Mouse (Mus musculus) embryonic facial prominence, embryonic 14.5 days (tissue): Measurements from ENCODE around the gene Olfr1500. TPM values are rescaled to one million over a fixed set of nuclear protein-coding genes. Genes with fewer than 3 reads are reported as not detected.
"Not testable (repeated sequence)": the region's sequence is repeated elsewhere in the genome, so short reads cannot be mapped to it uniquely, and the experiment has no call there.

Source experiments
- ATAC-seq: fragments of 200-750 bp; cut with Nextera tagmentation; 2 replicates; pipeline ENCODE4 v1.8.0; 2017; ENCODE audit warnings: low read depth, moderate number of reproducible peaks, moderate TSS enrichment
- DNase-seq: peaks from one replicate; pipeline ENCODE4 v3.0.0-alpha.2; 2015; ENCODE audit warnings: low spot score
- H3K27ac ChIP-seq: fragments of 300-500 bp; sonication (generic); replicated peaks from 2 replicates; pipeline ENCODE4 v1.5.1; 2014; ENCODE audit warnings: low read depth, mild to moderate bottlenecking, low read length, moderate library complexity
- H3K27me3 ChIP-seq: fragments of 300-500 bp; sonication (generic); replicated peaks from 2 replicates; pipeline ENCODE4 v1.6.1; 2014; ENCODE audit warnings: low read length; ENCODE audit not compliant: control insufficient read depth, insufficient read depth
- H3K36me3 ChIP-seq: fragments of 300-500 bp; sonication (generic); 2 replicates; pipeline ENCODE4 v1.6.1; 2014; ENCODE audit warnings: low read length, mixed read lengths; ENCODE audit not compliant: control insufficient read depth, insufficient read depth
- H3K4me1 ChIP-seq: fragments of 300-500 bp; sonication (generic); 2 replicates; pipeline ENCODE4 v1.6.1; 2014; ENCODE audit warnings: antibody characterized with exemption, low read length; ENCODE audit not compliant: control insufficient read depth, insufficient read depth
- H3K4me2 ChIP-seq: fragments of 300-500 bp; sonication (generic); 2 replicates; pipeline ENCODE4 v1.6.1; 2014; ENCODE audit warnings: low read depth, mild to moderate bottlenecking, low read length, moderate library complexity, mixed read lengths
- H3K4me3 ChIP-seq: fragments of 300-500 bp; sonication (generic); 2 replicates; pipeline ENCODE4 v1.5.1; 2014; ENCODE audit warnings: low read depth, mild to moderate bottlenecking, low read length
- H3K9ac ChIP-seq: fragments of 300-500 bp; sonication (generic); 2 replicates; pipeline ENCODE4 v1.6.1; 2014; ENCODE audit warnings: low read depth, mild to moderate bottlenecking, low read length, moderate library complexity, mixed read lengths
- H3K9me3 ChIP-seq: fragments of 300-500 bp; sonication (generic); 2 replicates; pipeline ENCODE4 v1.6.1; 2016; ENCODE audit warnings: low read length; ENCODE audit not compliant: control insufficient read depth
- WGBS: fragments of 180-500 bp; shearing (Covaris S2); extraction: QIAGEN DNeasy Blood & Tissue Kit; methylation state at CpG from one replicate; pipeline ENCODE4 v1.1.7; 2014; 5-methylcytosine and 5-hydroxymethylcytosine counted together
- polyA plus RNA-seq: library from polyadenylated mRNA; unstranded; fragments of >200 nt; fragmentation: Nextera tagmentation; extraction: Ambion mirVana; gene quantifications from 2 replicates; pipeline ENCODE4 v1.2.1, GENCODE M21; 2014

The Olfr1500 gene
- polyA plus RNA-seq, result not detected in 2 replicates

DNA sequence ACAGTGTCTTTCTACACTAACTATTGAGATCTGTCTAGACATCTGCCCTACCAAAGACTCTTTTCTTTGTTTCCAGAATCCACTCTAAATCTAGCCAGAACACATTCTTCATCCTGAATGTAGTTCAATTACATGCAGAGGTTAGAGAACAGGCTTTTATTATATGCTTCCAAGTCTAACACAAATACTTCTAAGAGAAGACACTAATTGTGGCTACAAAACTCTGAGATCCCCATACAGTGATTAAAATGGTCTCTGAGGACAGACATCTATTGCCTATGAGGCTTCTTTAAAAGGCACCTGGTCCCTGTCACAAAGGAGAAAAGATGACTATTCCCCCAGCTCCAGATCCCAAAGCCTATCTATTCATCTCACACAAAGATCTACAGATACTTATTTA is at the start of gene Olfr1500:
Gene Olfr1500, minus strand, starts transcription at position 101 of the 400 bp plus-strand sequence.
- no peak for ATAC-seq
- Histone ChIP-seq H3K9me3 (no peaks in the 10 kb centered on the region), H3K9ac (no peak within 1 kb of the TSS), H3K4me1 (no peaks in the 10 kb centered on the region), H3K27me3 (no peaks in the 10 kb centered on the region), H3K36me3 (no peaks in the 10 kb centered on the region), H3K4me2 (no peak within 1 kb of the TSS), H3K27ac (no peak within 1 kb of the TSS), H3K4me3 (no peak within 1 kb of the TSS)
- no peak for DNase-seq

DNA sequence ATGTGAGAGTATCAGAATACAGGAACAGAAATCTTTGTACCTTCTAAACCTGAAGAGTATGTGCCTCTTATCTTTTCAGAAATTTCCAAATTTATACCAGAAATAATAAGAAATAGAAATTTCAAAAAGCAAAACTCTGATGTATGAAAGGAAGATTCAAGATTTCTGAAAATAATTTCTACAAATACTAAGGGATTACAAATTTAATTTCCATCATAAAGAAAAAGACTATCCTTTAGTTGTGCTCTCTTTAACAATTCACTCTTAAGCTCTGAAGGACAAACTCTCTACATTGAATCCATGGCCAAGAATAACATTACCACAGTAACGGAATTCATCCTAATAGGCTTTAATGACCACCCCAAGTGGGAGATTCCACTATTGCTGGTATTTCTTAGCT is 31.2 kb upstream of the Olfr1500 start, which contains the start of gene Olfr1502:
Gene Olfr1502, plus strand, starts transcription at position 301 of the 400 bp plus-strand sequence.
- no peaks in the 10 kb centered on the region for H3K36me3 ChIP-seq

DNA sequence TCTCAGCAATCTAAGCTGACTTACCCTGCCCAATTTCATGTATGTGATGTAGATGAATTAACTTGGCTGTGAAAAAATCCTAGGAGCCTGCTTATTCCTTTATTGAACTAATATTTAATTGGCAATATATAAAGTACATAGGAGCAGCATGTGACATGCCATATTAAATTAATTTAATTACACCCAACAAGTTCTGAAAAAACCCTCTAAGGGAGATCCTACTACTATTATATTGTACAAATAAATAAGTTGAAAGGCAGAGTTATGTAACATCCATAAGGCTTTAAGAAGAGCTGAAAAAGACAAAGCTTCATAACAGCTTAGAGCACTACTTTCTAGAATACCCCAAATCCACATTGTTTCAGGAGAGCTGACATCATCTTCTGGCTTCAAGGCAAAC is 20.3 kb upstream of the Olfr1500 start, which contains the start of gene Olfr1501:
Gene Olfr1501, minus strand, starts transcription at position 101 of the 400 bp plus-strand sequence.
- not testable (repeated sequence) for H3K27ac ChIP-seq, ATAC-seq, H3K36me3 ChIP-seq, H3K4me3 ChIP-seq, H3K27me3 ChIP-seq, DNase-seq, H3K4me2 ChIP-seq, H3K9ac ChIP-seq, H3K4me1 ChIP-seq, H3K9me3 ChIP-seq

More for the DNA sequence above, 31.2 kb upstream of the Olfr1500 start, which contains the start of gene Olfr1502:
- Histone ChIP-seq H3K27ac (no peak within 1 kb of the TSS), H3K9ac (no peak within 1 kb of the TSS), H3K27me3 (no peaks in the 10 kb centered on the region), H3K4me3 (no peak within 1 kb of the TSS), H3K9me3 (no peaks in the 10 kb centered on the region), H3K4me2 (no peak within 1 kb of the TSS), H3K4me1 (no peaks in the 10 kb centered on the region)
- no peak for ATAC-seq
- WGBS, result 85% methylated on average over 1 of the region's 1 CpGs
- DNase-seq, result no peak

DNA sequence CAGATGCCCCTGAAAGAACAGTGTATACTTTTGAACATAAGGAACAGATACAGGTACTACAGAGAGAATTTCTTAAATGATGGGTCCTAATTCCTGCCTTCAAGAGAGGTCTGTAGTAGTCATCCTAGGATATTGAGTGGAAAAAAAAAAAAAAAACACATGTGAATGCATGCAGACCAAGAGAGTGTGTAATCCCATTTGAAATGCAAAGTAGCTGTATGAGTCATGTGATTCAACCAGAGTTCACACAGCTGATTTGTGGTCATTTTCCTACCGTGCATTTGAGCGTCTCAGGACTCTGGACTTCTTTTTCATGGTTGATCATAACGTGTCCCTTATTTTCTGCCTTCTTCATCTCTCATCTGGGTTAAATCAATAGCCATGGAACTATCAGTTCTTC is 1.8 kb downstream of the Olfr1500 start:
- Histone ChIP-seq H3K4me2 (no peak overlapping the region), H3K36me3 (no peaks in the 10 kb centered on the region), H3K4me1 (no peaks in the 10 kb centered on the region), H3K9ac (no peak overlapping the region), H3K27ac (no peak overlapping the region), H3K4me3 (no peak overlapping the region), H3K27me3 (no peaks in the 10 kb centered on the region), H3K9me3 (no peaks in the 10 kb centered on the region)
- no peak for DNase-seq
- WGBS, result 67% methylated on average over 3 of the region's 3 CpGs
- ATAC-seq, result no peak

DNA sequence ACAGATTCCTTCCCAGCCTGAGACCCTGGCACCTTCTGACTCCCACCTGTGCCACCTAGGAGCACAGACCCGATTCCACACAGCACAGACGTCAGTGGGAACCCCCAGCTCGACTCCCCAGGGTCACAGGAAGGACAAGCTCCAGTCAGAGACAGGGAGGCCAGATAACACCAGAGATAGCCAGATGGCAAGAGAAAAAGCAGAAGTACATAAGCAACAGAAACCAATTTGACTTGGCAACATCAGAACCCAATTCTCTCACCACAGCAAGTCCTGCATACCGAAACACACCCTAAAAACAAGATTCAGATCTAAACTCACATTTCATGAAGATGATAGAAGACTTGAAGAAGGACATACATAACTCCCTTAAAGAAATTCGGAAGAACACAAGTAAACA is 9.4 kb downstream of the Olfr1500 start:
- no peak overlapping the region for H3K9ac ChIP-seq
- no peak for ATAC-seq
- H3K36me3 ChIP-seq, result no peaks in the 10 kb centered on the region
- H3K4me3 ChIP-seq, result no peak overlapping the region
- WGBS, result 57% methylated on average over 5 of the region's 5 CpGs
- H3K27ac ChIP-seq, result no peak overlapping the region
- H3K4me2 ChIP-seq, result no peak overlapping the region
- no peaks in the 10 kb centered on the region for H3K9me3 ChIP-seq
- H3K4me1 ChIP-seq, result no peaks in the 10 kb centered on the region
- H3K27me3 ChIP-seq, result no peaks in the 10 kb centered on the region
- no peak for DNase-seq

DNA sequence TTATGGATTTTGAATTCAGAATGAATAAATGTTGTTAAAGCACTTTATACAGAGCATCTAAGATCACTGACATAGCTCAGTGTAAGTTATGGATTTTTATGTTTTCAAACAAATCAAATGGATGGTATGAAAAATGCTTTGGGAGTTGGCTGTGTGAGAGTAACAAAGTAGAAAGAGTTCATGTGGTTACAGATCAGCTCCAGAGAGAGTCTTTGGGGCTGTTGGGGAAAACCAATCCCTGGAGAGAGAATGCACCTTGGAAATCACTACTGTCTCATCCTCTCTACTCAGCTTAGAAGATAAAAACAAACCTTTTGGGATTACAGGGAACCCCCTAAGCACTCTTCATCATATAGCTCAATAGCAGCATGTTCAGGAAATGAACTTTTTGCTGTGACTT is 10.9 kb downstream of the Olfr1500 start, which contains the start of gene Olfr1499:
Gene Olfr1499, minus strand, starts transcription at position 101 of the 400 bp plus-strand sequence.
- H3K4me2 ChIP-seq, result no peak within 1 kb of the TSS
- no peaks in the 10 kb centered on the region for H3K4me1 ChIP-seq
- H3K36me3 ChIP-seq, result no peaks in the 10 kb centered on the region
- H3K9me3 ChIP-seq, result no peaks in the 10 kb centered on the region
- H3K9ac ChIP-seq, result no peak within 1 kb of the TSS
- H3K27me3 ChIP-seq, result no peaks in the 10 kb centered on the region
- no peak within 1 kb of the TSS for H3K27ac ChIP-seq
- H3K4me3 ChIP-seq, result no peak within 1 kb of the TSS
- DNase-seq (no peak), ATAC-seq (no peak)

- H3K36me3 ChIP-seq, result no peaks in the 10 kb centered on the region
Measured at GRCm38 (mm10) chr19:13818827-13819226, 11.5 kb downstream of the Olfr1500 start.

GRCm38 (mm10) chr19:13812823-13813222 is 17.5 kb downstream of the Olfr1500 start:
- Histone ChIP-seq H3K4me2 (no peak overlapping the region), H3K9ac (no peak overlapping the region), H3K9me3 (no peaks in the 10 kb centered on the region), H3K4me3 (no peak overlapping the region), H3K27me3 (no peaks in the 10 kb centered on the region), H3K4me1 (no peaks in the 10 kb centered on the region), H3K27ac (no peak overlapping the region), H3K36me3 (no peaks in the 10 kb centered on the region)
- DNase-seq, result no peak
- no peak for ATAC-seq
- WGBS, result 64% methylated on average over 2 of the region's 2 CpGs

More at GRCm38 (mm10) chr19:13818827-13819226, 11.5 kb downstream of the Olfr1500 start:
- Histone ChIP-seq H3K4me3 (no peak overlapping the region), H3K4me1 (no peaks in the 10 kb centered on the region), H3K27me3 (no peaks in the 10 kb centered on the region), H3K9ac (no peak overlapping the region), H3K9me3 (no peaks in the 10 kb centered on the region), H3K27ac (no peak overlapping the region), H3K4me2 (no peak overlapping the region)
- WGBS, result 28% methylated on average over 5 of the region's 5 CpGs
- ATAC-seq, result no peak
- no peak for DNase-seq

DNA sequence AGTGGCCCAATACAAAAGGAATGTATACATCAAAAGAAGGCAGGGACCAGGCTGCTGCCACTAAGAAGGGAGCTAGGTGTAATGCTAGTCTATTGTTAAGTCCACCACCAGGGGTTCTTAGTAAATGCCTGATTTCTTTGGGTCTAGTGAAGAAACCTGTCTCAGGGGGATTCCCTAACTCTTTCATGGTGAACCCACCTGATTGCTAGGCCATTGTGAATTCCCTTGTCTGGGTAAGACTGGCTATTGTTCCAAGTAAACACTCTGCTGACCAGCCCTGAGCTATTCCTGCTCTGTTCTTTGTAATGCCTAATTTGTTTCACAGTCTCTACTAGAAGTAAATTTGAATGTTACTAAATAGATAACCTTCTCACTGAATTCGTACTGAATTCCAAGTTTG is 24.8 kb downstream of the Olfr1500 start:
- not testable (repeated sequence) for H3K27me3 ChIP-seq, H3K9ac ChIP-seq, H3K4me2 ChIP-seq, H3K9me3 ChIP-seq, ATAC-seq, DNase-seq, H3K4me1 ChIP-seq, H3K4me3 ChIP-seq, H3K36me3 ChIP-seq, H3K27ac ChIP-seq
- 58% methylated on average over 1 of the region's 1 CpGs for WGBS
